Mouse (Mus musculus): ENCODE results near the gene Tyro3.
A peak's percentile ranks its signal among the peaks of the same experiment; 100 is the strongest.

Gene Tyro3

DNA sequence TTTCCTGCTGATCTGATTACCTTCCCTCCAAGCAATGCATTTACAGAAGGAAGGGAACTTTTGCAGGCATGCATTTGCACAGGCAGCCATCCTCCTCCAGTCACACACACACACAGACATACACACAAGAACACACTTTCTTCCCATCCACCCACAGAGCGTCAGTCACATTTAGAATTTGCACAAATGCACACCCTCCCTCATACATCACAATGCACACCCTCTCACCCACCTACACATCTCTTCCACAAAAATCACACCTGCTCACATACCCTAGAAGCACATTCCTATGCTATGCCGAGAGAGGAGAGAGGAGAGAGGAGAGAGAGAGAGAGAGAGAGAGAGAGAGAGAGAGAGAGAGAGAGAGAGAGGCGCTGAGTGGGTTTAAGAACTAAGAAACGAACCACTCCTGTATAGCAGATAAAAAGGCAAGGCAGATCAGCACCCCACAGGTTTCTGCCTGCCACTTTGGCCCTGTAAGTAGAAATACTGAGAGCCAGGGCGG is at the start of gene Tyro3:
Gene Tyro3 (plus strand): TSS at position 455 of the 505 bp plus-strand sequence.
- no peak for DNase-seq (ENCODE audit: low spot score)

DNA sequence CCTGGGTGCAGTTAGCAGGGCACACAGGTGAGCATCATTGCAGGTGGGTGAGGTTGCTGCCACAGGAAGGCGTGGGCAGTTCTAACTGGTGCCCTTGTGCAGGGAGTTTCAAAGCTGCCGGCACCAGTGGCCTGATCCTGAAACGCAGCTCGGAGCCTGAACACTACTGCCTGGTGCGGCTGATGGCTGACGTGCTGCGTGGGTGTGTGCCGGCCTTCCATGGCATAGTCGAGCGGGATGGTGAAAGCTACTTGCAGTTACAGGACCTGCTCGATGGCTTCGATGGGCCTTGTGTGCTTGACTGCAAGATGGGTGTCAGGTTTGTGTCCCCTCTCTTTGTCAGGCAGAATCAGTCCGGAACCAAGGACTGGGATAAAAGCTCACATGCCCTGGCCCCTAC is 48.3 kb upstream of the Tyro3 start:
- no peak for DNase-seq (ENCODE audit: low spot score)

- DNase-seq (ENCODE audit: low spot score): no peak
These were observed 39.9 kb upstream of the Tyro3 start for GRCm38 (mm10) chr2:119757601-119758100.

DNA sequence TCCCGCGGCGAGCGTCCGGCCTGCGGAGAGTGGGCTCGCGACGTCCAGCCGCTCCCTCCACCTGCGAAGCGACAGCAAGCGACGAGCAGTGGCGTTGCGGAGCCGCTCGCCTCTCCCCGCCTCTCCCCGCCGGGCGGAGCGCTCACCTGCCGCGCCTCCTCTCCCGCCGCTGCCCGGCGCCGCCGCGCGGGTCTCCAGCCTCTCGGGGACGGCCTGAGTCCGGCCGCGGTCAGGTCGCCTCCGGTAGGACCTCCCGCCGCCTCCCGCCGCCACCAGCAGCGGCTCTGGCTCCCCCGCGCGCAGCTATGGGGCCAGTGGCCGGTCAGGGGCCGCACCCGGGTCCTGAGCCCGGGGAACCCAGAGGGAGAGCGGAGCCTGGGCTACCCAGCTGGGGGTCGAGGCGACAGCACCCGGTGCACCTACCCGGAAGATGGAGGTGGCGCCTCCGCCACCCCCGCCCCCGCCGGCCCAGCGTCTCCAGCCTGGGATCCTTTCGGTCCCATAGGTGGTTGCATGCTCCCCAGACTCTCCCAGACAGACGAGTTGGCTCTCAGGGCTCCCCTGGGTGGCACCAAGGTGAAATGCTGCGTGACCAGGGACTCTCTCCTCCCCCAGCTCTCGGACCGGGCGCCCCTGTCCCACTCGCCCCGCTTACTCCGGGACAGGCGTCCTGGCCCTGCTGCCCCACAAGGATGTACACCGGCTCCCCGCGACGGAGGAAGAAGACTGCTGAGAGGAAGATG is 39.3 kb upstream of the Tyro3 start:
- no peak for DNase-seq (ENCODE audit: low spot score)

DNA sequence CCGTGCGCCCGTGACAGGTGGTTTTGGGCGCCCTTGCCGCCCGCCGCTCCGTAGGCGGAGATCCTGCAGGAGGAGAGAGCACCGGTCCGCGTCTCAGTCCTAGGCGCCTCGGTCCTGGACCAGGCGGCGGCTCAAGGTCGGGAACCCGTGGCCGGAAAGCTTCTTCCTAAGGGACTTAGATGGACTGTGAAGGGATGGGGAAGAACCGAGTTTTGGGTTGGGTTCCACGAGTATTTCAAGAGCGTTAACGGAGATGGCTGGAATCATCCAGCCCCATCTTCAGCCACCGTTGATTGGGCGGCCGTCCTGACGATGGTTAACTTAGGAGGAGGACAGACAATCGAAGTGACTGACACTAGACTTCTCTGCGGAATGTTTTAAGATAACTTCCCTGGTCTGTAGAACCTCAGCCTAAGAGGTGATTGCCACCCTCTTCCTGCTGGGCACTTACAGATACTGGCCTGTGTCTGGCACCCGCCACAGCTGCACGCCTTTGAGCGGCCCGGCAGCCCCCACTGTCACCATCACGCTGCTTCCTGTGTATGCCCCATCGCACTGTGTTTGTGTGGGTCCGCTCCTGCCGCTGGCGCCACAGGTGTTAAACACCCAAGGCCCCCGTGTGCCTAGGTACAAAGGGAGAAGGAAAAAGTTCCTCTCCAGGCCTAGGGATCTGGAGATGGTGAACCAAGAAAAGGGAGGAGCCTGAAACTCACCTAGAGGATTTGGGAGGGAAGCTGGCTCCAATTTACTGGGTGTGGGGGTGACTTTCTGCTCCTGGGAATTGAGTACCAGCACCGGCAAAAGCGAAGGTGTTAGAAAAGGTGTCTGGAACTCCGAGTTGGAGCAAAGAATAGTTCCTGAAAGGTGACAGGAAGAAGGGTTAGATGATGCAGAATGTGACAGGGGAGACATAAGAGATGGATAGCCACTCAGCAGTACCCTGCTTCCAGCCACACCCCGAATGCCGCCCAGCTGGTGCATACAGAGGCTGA is 38.4 kb upstream of the Tyro3 start:
- DNase-seq (ENCODE audit: low spot score): no peak

GRCm38 (mm10) chr2:119760251-119760650 is 37.3 kb upstream of the Tyro3 start, which contains the start of gene Ltk:
TSS of gene Ltk (minus strand) at chr2:119760431.
- no peak for DNase-seq (ENCODE audit: low spot score)

DNA sequence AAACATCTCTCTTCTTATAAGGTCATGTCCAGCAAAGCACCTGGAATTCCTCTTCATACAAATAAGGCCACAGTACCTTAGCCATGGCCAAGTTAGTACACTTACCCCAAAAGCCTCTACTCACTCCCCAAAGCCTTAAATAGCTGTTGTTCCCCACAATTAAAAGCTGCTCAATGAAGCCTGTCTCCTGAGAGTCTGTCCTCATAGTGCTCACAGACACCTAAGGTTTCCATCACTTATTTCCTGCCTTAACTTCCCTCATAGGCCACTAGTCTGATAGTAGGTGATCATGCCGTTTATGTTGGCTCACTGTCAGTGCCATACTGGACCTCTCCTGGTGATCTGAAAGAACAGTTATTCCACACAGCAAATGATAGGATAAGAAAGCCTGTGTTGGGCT is 35.3 kb upstream of the Tyro3 start:
- no peak for DNase-seq (ENCODE audit: low spot score)

GRCm38 (mm10) chr2:119763924-119764323 is 33.6 kb upstream of the Tyro3 start:
- DNase-seq (ENCODE audit: low spot score): no peak

DNA sequence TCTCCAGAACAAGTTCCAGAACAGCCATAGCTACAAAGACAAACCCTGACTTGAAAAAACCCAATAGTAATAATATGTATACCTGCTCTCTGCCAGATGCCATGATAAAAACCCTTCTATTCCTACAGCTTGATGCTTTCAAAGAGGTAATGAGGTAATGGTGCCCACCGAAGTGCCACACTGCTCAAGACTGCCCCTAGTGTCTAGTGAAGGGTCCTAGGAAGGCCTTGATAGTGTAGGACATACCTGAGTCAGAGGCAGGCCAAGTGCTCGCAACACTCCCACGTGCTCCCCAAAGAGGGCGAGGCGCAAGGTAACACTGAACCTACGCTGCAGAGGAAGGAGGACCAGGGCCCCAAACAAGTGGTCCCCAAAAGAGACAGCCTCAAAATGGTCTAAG is 30.3 kb upstream of the Tyro3 start:
- DNase-seq (ENCODE audit: low spot score): no peak

- DNase-seq (ENCODE audit: low spot score): peak; percentile 76
These were observed 10.2 kb upstream of the Tyro3 start, which contains the start of gene Rpap1 for GRCm38 (mm10) chr2:119787206-119787883. TSS of gene Rpap1 (minus strand) at chr2:119787537.

- no peak for DNase-seq (ENCODE audit: low spot score)
These were observed 7.5 kb upstream of the Tyro3 start for GRCm38 (mm10) chr2:119789996-119790395.

- DNase-seq (ENCODE audit: low spot score): peak; percentile 23
These were observed 854 bp downstream of the Tyro3 start for GRCm38 (mm10) chr2:119798246-119798927.

DNA sequence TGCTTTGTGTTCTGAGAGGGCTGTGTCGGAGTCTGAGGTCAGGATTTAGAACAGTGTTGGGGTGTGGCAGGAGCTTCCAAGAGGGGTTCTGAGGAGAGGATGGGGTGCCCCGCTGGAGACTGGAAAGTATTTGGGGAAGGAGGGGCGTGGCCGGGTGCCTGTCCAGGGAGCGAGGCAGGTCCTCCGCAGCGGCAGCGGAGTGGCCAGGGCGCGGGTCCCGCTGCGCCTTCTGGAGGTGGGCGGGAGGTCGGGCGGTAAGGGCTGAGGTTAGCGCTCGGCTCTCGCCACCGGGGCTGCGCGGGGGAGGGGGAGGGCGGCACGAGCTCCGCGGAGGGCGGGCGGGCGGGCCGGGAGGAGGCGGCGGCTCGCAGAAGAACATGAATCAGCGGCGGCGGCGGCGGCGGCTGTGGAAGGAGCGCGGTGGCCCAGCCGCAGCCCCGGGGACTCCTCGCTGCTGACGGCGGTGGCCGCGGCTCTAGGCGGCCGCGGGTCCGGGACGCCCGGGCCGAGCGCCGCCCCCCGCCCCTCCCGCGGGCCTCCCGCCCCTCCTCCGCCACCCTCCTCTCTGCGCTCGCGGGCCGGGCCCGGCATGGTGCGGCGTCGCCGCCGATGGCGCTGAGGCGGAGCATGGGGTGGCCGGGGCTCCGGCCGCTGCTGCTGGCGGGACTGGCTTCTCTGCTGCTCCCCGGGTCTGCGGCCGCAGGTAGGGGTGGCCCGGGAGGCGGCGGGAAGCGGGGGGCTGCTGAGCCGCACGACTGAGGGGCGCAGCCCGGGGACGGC is 1.8 kb downstream of the Tyro3 start:
- DNase-seq (ENCODE audit: low spot score): no peak

DNA sequence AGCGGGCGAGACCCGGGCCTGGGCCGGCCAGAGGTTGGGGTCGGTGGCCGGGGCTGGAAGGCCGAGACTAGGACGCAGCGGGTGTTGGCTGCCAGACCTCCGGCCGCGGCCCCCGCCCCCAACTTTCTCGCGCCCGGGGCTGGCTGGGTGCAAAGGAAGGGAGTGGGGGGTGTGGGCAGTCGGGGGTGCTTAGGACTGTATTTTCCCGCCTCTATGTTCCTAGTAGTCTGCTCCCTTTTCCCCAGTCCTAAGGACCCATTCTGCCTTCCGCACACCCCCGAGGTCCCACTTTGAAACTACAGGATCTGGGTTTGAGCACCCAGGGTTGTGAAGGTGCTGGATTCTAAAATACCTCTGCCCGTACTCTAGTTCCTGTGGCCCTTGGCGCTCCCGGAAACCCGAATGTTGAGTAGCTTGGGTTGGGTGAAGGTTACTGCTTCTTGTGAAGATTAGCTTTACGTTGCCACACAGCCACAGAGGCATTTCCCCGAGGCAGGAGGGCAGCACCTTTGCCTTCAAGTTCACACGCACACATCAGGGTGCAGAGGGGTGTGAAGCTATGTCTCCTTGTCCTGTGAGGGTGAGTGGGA is 2.5 kb downstream of the Tyro3 start:
- DNase-seq (ENCODE audit: low spot score): no peak

DNA sequence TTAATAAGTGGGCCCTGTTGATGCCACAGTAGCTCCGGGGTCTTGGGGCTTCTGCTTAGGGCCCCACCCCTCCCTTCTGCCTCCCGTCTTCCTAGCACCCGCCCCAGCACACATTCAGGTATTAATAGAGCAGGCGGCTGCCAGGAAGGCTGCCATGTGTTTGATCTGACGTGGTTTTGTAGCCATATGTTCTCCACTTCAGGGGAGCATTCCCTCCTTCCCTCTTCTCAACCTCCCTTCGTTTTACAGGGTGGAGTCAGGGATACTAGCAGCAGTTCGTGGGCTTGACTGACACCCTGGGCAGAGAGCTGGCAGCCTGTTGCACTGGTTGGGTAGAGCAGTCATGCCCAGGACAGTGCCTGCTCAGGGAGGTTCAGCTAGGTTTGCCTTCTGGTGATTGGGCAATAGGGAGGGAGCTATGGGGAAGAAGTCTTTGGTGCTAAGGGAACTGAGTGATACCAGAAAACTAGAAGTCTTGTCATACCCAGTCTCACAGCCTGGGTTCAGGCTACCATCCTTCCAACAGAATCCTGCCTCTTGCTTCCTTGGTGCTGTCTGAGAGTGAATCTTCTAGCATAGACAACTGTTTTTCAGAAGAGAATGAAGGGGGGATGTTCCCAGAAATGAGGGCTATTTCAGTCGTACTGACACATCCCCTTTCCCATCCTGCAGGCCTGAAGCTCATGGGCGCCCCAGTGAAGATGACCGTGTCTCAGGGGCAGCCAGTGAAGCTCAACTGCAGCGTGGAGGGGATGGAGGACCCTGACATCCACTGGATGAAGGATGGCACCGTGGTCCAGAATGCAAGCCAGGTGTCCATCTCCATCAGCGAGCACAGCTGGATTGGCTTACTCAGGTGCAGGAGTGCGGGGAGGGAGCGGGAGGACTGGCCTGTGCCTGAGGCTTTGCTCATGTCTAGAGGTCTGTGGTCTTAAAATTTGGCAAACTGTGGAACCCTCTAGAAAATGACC is 3.6 kb downstream of the Tyro3 start:
- DNase-seq (ENCODE audit: low spot score): no peak

- DNase-seq (ENCODE audit: low spot score): no peak
These were observed 5.5 kb downstream of the Tyro3 start for GRCm38 (mm10) chr2:119802767-119803617.

- DNase-seq (ENCODE audit: low spot score): no peak
These were observed 6.2 kb downstream of the Tyro3 start for GRCm38 (mm10) chr2:119803618-119804274.

Data from c-Kit-positive CD71-positive TER-119-positive erythroid progenitor cells, embryonic 14.5 days (primary cell).